Mouse (Mus musculus) duodenum, adult 2 months (tissue): ENCODE results near the gene Magea5. TPM values are rescaled to one million over a fixed set of nuclear protein-coding genes. Genes with fewer than 3 reads are reported as not detected.

ENCODE experiments used
- polyA plus RNA-seq: library from polyadenylated mRNA; depleted of rRNA; stranded (reverse); fragments of >200 nt; gene quantifications from 2 replicates; pipeline ENCODE4 v1.2.3, GENCODE M21; 2012; ENCODE audit warnings: low replicate concordance; rRNA removed

The Magea5 gene
- polyA plus RNA-seq, result not detected in 2 replicates

DNA sequence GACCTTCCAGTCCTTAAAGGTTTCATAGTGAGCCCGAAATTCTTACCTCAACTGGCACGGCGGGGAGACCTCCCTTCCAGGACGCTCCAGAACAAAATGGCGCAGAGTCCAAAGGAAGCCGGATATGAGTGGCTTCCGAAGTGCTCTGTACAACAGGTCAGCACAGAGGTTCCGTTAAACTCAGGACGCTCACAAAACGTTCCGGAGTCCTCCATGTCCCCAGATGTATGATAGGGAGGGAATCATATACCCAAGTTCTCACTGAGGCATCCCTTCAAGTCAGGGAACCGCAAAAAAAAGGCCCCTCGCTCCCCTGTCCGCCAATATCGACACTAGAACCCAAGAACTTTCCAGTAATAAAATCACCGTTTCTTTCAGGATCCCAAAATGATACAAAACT, at the start of gene Magea5:
Gene Magea5 (minus strand): TSS at position 101 of the 400 bp plus-strand sequence.

DNA sequence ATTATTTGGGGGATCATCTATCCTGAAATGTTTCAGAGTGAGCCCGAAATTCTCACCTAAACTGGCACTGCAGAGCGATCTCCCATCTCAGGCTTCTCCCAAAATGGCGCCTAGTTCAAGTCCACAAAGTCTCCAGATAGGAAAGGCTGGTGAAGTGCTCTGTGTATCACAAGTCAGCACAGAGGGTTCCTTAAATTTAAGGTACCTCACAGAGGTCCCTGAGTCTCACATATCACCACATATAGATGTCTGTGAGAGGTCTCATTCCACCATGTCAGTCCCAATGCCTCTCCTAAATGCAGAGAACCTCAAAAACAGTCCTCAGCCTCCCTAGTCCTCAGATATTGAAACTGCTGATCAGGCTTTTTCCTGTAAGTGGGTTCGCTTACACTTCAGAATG, 30.6 kb upstream of the Magea5 start, which contains the start of gene Magea2:
Gene Magea2 (minus strand): TSS at position 101 of the 400 bp plus-strand sequence.

DNA sequence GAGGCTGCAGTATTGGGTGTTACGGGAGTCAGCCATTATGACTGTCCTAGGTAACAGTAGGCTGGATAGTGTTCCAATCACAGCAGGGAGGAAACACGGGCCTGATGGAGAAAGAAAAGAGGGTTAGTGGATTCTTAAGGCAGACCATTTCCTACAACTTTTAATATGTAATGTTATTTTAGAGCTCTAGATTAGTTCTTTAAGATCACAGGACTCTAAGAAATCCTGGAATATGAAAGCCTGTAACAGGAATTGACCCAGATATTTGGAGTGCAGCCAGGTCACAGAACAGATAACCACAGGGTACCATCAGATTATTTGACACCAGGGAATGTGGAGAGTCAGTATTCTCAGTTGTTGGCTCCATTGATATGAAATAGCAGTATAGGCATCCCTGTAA, 26.7 kb upstream of the Magea5 start, which contains the start of gene Magea1:
Gene Magea1 (minus strand): TSS at position 101 of the 400 bp plus-strand sequence.

Other genes with a start within 250 kb of the Magea5 start
- gene Cldn34b1, start 172.9 kb downstream of the Magea5 start, polyA plus RNA-seq, result not detected in 2 replicates
- gene Magea6, start 127.2 kb downstream of the Magea5 start, polyA plus RNA-seq, result not detected in 2 replicates
- not detected in 2 replicates for gene Magea3, start 113.6 kb downstream of the Magea5 start, polyA plus RNA-seq
- gene Magea8, start 67.3 kb downstream of the Magea5 start, polyA plus RNA-seq, result not detected in 2 replicates
- not detected in 2 replicates for gene Magea1, start 26.6 kb upstream of the Magea5 start, polyA plus RNA-seq
- not detected in 2 replicates for gene Magea2, start 30.5 kb upstream of the Magea5 start, polyA plus RNA-seq
- not detected in 2 replicates for gene Cldn34b2, start 65.3 kb upstream of the Magea5 start, polyA plus RNA-seq
- 6.8 and 7.6 TPM in 2 replicates for gene Sat1, start 153.3 kb upstream of the Magea5 start, polyA plus RNA-seq
- gene Acot9, start 199.3 kb upstream of the Magea5 start, polyA plus RNA-seq, result 3.9 and 8.0 TPM in 2 replicates